ENCODE assay signal across 27 mouse cellular contexts in genomic region chr2:24449111-24449510, GRCm38 (mm10). TPM values are rescaled to one million over a fixed set of nuclear protein-coding genes. Genes with fewer than 3 reads are reported as not detected.
DNase-seq lines count a peak whose midpoint lies in the region; ATAC-seq lines count a peak whose summit lies in the region.
"Had no signal": no experiment of that assay in that cellular context is flagged by ENCODE, and none has a peak within 500 bp of the region (broad histone marks: within the 10 kb centered on the region; RNA-seq: fewer than 3 reads in every experiment).

No protein-coding gene starts in this region.

- peak; percentile 79 for ATAC-seq in granulocyte monocyte progenitor cell, adult 5-6 weeks (replicated peaks; ENCODE audit: poor library complexity, severe bottlenecking)
- peak; percentile 69 for ATAC-seq in megakaryocyte progenitor cell, adult 5-6 weeks (replicated peaks; ENCODE audit: poor library complexity)
- ATAC-seq in forebrain, embryonic 14.5 days: no peak
- ATAC-seq: activated CD4-positive, CD25-positive, alpha-beta regulatory T cell, adult 4 months; CD4-positive, CD25-positive, alpha-beta regulatory T cell, adult 4 months; forebrain, embryonic 15.5 days; forebrain, postnatal 0 days; Patski had no signal

- H3K36me3 ChIP-seq in forebrain, embryonic 14.5 days (ENCODE audit: control insufficient read depth, insufficient read depth, low read length): no peaks in the 10 kb centered on the region
- H3K36me3 ChIP-seq: embryonic facial prominence, embryonic 13.5 days; embryonic facial prominence, embryonic 15.5 days; forebrain, embryonic 10.5 days; forebrain, embryonic 12.5 days; forebrain, embryonic 15.5 days; G1E had no signal

- H3K4me2 ChIP-seq in forebrain, embryonic 14.5 days (ENCODE audit: low read length): no peak overlapping the region
- H3K4me2 ChIP-seq: embryonic facial prominence, embryonic 13.5 days; embryonic facial prominence, embryonic 15.5 days; forebrain, embryonic 12.5 days; forebrain, embryonic 15.5 days had no signal

- peak; percentile 30 for DNase-seq in 416B (ENCODE audit: low read depth)
- DNase-seq in forebrain, embryonic 14.5 days (ENCODE audit: low spot score): no peak
- DNase-seq in layer of hippocampus, adult 18-20 months (ENCODE audit: low spot score in 2 of 2): no peak
- DNase-seq: adrenal gland, adult 8-10 months; adrenal gland, postnatal 14 days; adrenal gland, postnatal 36 days; B cell, adult 2 months; cerebellum, adult 11-12 months; cerebellum, adult 2 months; cerebellum, adult 9-10 months; cerebellum, postnatal 10 days; cerebellum, postnatal 25 days; forebrain, postnatal 0 days had no signal

- H3K9me3 ChIP-seq in forebrain, embryonic 14.5 days (replicated peaks; ENCODE audit: control insufficient read depth, low read length): no peaks in the 10 kb centered on the region
- H3K9me3 ChIP-seq: embryonic facial prominence, embryonic 13.5 days; embryonic facial prominence, embryonic 15.5 days; forebrain, embryonic 10.5 days; forebrain, embryonic 12.5 days; forebrain, embryonic 15.5 days; G1E had no signal

- H3K27ac ChIP-seq in forebrain, embryonic 14.5 days (ENCODE audit: low read depth, low read length): no peak overlapping the region
- H3K27ac ChIP-seq: embryonic facial prominence, embryonic 13.5 days; embryonic facial prominence, embryonic 15.5 days; forebrain, embryonic 10.5 days; forebrain, embryonic 12.5 days; forebrain, embryonic 15.5 days had no signal

- H3K27me3 ChIP-seq in forebrain, embryonic 14.5 days (replicated peaks; ENCODE audit: control insufficient read depth, insufficient read depth, low read length): 0 out of 2 replicates have a peak, but pooled peaks cover 4% of the 10 kb centered on the region
- H3K27me3 ChIP-seq: embryonic facial prominence, embryonic 13.5 days; embryonic facial prominence, embryonic 15.5 days; Patski had no signal

- no peak overlapping the region for H3K9ac ChIP-seq in forebrain, embryonic 14.5 days (ENCODE audit: low read length)
- H3K9ac ChIP-seq: embryonic facial prominence, embryonic 13.5 days; embryonic facial prominence, embryonic 15.5 days; forebrain, embryonic 12.5 days; forebrain, embryonic 15.5 days; forebrain, postnatal 0 days had no signal

- WGBS in forebrain, embryonic 14.5 days: 74% methylated on average over 4 of the region's 4 CpGs

- no peaks in the 10 kb centered on the region for H3K4me1 ChIP-seq in forebrain, embryonic 14.5 days (ENCODE audit: control insufficient read depth, insufficient read depth, low read length)
- H3K4me1 ChIP-seq: embryonic facial prominence, embryonic 13.5 days; embryonic facial prominence, embryonic 15.5 days; forebrain, embryonic 12.5 days; forebrain, embryonic 15.5 days had no signal

- no peak overlapping the region for H3K4me3 ChIP-seq in forebrain, embryonic 14.5 days (ENCODE audit: low read depth, low read length)
- H3K4me3 ChIP-seq: embryonic facial prominence, embryonic 13.5 days; embryonic facial prominence, embryonic 15.5 days; erythroblast, embryonic 14.5 days; forebrain, embryonic 10.5 days; forebrain, embryonic 12.5 days; forebrain, embryonic 15.5 days had no signal

RNA-seq across cellular contexts. Expression of gene Pax8, which starts 26.3 kb away (rescaled TPM):
- 1.0 TPM in 1 of 2 replicates, not detected in the other for total RNA-seq in granulocyte monocyte progenitor cell, adult 5-6 weeks (2014; fragmentation: Nextera tagmentation)
- 0.34 TPM in 1 of 2 replicates, not detected in the other for total RNA-seq in granulocyte monocyte progenitor cell, adult 5-6 weeks (2017)
- 1.3 and 2.9 TPM in 2 replicates for total RNA-seq in megakaryocyte progenitor cell, adult 5-6 weeks (2015)
- total RNA-seq in megakaryocyte progenitor cell, adult 5-6 weeks (2017): 0.20 and 1.1 TPM in 2 replicates
- polyA plus RNA-seq in forebrain, embryonic 14.5 days (2014; fragmentation: Nextera tagmentation; extraction: Ambion mirVana): not detected in 2 replicates
- total RNA-seq in layer of hippocampus, adult 18-20 months (2021): not detected
- total RNA-seq: adrenal gland, adult 18-20 months; adrenal gland, adult 8-10 months; adrenal gland, postnatal 14 days; adrenal gland, postnatal 36 days; forebrain, postnatal 0 days had no signal
- polyA plus RNA-seq: activated CD4-positive, CD25-positive, alpha-beta regulatory T cell, adult 4 months; CD4-positive, CD25-positive, alpha-beta regulatory T cell, adult 4 months; cortical plate, adult 2 months; erythroblast, embryonic 14.5 days; G1E had no signal
